Mouse (Mus musculus) liver, embryonic 16.5 days (tissue): ENCODE measurements around the gene Lamc1. TPM values are rescaled to one million over a fixed set of nuclear protein-coding genes. Genes with fewer than 3 reads are reported as not detected.
"Not testable (repeated sequence)": the region's sequence is repeated elsewhere in the genome, so short reads cannot be mapped to it uniquely, and the experiment has no call there.

Experiments used
- ATAC-seq: fragments of 200-750 bp; cut with Nextera tagmentation; 2 replicates; pipeline ENCODE4 v1.8.0; 2017; ENCODE audit warnings: low read depth, mild to moderate bottlenecking, moderate number of reproducible peaks, moderate library complexity
- H3K27ac ChIP-seq: fragments of 300-500 bp; sonication (generic); 2 replicates; pipeline ENCODE4 v1.5.1; 2014; ENCODE audit warnings: mild to moderate bottlenecking, low read length
- H3K27me3 ChIP-seq: fragments of 300-500 bp; sonication (generic); 2 replicates; pipeline ENCODE4 v1.6.1; 2014; ENCODE audit warnings: low read depth, low read length, mixed read lengths; ENCODE audit not compliant: control insufficient read depth, insufficient read depth
- H3K36me3 ChIP-seq: fragments of 300-500 bp; sonication (generic); 2 replicates; pipeline ENCODE4 v1.6.1; 2014; ENCODE audit warnings: mild to moderate bottlenecking; ENCODE audit not compliant: control insufficient read depth, insufficient read depth
- H3K4me1 ChIP-seq: fragments of 300-500 bp; sonication (generic); 2 replicates; pipeline ENCODE4 v1.6.1; 2014; ENCODE audit warnings: low read depth, low read length, mixed read lengths; ENCODE audit not compliant: control insufficient read depth
- H3K4me2 ChIP-seq: fragments of 300-500 bp; sonication (generic); 2 replicates; pipeline ENCODE4 v1.6.1; 2014; ENCODE audit warnings: low read depth, low read length, mixed read lengths
- H3K4me3 ChIP-seq: fragments of 300-500 bp; sonication (generic); 2 replicates; pipeline ENCODE4 v1.5.1; 2014; ENCODE audit warnings: low read depth, mild to moderate bottlenecking, low read length
- H3K9ac ChIP-seq: fragments of 300-500 bp; sonication (generic); 2 replicates; pipeline ENCODE4 v1.6.1; 2014; ENCODE audit warnings: low read depth, low read length
- H3K9me3 ChIP-seq: fragments of 300-500 bp; sonication (generic); replicated peaks from 2 replicates; pipeline ENCODE4 v1.6.1; 2016; ENCODE audit warnings: low read length; ENCODE audit not compliant: control insufficient read depth
- WGBS: fragments of 180-500 bp; shearing (Covaris S2); extraction: QIAGEN DNeasy Blood & Tissue Kit; methylation state at CpG from one replicate; pipeline ENCODE4 v1.1.7; 2014; ENCODE audit not compliant: insufficient replicate concordance; 5-methylcytosine and 5-hydroxymethylcytosine counted together
- polyA plus RNA-seq: library from polyadenylated mRNA; unstranded; fragments of >200 nt; fragmentation: Nextera tagmentation; extraction: Ambion mirVana; gene quantifications from 2 replicates; pipeline ENCODE4 v1.2.1, GENCODE M21; 2015

Lamc1 gene
- polyA plus RNA-seq, 1 experiment from 2014 or later = 8.9 TPM

DNA sequence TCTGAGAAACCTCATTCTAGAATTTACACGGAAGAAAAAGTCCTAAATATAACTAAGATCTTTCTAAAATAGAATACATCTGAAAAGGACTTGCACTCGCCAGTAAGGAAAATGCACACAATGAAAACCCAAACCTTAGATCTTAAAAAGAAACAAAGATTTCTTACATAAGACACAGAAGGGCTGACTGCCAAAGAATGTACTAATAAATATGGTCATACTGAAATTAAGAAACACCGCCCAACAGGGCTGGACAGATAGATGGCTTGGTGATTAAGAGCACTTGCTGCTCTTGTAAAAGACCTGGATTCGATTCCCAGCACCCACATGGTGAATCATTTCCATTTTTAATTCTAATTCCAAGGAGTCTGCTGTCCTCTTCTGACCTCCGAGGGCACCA, 22.4 kb downstream of the Lamc1 start:
- Histone ChIP-seq H3K27ac (no peak overlapping the region), H3K9ac (no peak overlapping the region), H3K4me1 (peaks cover 12% of the 10 kb centered on the region), H3K27me3 (no peaks in the 10 kb centered on the region), H3K4me3 (no peak overlapping the region), H3K4me2 (no peak overlapping the region), H3K9me3 (no peaks in the 10 kb centered on the region), H3K36me3 (0 out of 2 replicates have a peak, but pooled peaks cover 2% of the 10 kb centered on the region)
- no peak for ATAC-seq
- WGBS = 64% methylated on average over 5 of the region's 5 CpGs

DNA sequence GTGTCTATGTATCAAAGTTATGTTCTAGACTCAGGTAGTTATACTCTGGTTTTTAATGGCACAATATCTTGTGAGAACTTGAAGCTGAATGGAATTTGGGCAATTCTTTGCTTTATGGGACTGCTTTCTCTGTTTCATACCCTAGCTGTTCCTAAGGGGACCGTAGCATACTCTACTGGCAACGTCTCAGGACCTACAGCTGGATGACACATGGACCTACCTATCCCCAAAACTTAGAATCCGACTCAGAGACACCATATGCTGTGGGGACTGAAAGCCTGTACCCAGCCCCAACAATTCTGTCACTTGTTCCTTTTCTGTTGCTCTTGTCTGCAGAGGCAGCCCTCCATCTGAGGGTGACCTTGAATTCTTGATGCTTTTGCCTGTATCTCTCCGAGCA, 23.3 kb downstream of the Lamc1 start:
- H3K27me3 ChIP-seq = no peaks in the 10 kb centered on the region
- WGBS = 60% methylated on average over 4 of the region's 4 CpGs
- peak overlapping the region; percentile 10; the same call in 1 of the 2 replicates for H3K27ac ChIP-seq
- H3K9me3 ChIP-seq = no peaks in the 10 kb centered on the region
- H3K4me3 ChIP-seq = no peak overlapping the region
- no peak overlapping the region for H3K9ac ChIP-seq
- ATAC-seq = no peak
- peaks cover 12% of the 10 kb centered on the region for H3K4me1 ChIP-seq
- no peak overlapping the region for H3K4me2 ChIP-seq
- 0 out of 2 replicates have a peak, but pooled peaks cover 2% of the 10 kb centered on the region for H3K36me3 ChIP-seq

DNA sequence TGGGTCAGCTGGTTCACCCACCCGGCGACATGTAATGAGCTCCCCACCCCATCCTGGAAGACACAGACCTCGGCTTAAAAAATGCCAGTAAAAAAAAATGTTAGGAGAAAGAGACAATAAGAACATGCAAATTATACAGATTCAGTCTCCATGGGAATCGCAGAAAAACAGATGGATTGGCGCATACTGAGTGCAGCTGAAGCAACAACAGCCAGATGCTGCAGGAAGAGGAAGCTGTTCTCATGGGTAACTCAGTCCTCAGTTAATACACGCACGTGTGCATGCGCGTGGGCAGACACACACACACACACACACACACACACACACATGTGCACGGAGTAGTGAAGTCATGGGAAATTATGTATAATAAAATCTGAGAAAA, 23.7 kb downstream of the Lamc1 start:
- 0 out of 2 replicates have a peak, but pooled peaks cover 2% of the 10 kb centered on the region for H3K36me3 ChIP-seq
- H3K27me3 ChIP-seq = no peaks in the 10 kb centered on the region
- no peak overlapping the region for H3K4me3 ChIP-seq
- no peak overlapping the region for H3K9ac ChIP-seq
- ATAC-seq = no peak
- no peaks in the 10 kb centered on the region for H3K9me3 ChIP-seq
- 40% methylated on average over 10 of the region's 10 CpGs for WGBS
- peaks cover 12% of the 10 kb centered on the region for H3K4me1 ChIP-seq
- H3K4me2 ChIP-seq = no peak overlapping the region; the same call in 1 of the 2 replicates
- H3K27ac ChIP-seq = peak overlapping the region; percentile 62; the same call in 1 of the 2 replicates

DNA sequence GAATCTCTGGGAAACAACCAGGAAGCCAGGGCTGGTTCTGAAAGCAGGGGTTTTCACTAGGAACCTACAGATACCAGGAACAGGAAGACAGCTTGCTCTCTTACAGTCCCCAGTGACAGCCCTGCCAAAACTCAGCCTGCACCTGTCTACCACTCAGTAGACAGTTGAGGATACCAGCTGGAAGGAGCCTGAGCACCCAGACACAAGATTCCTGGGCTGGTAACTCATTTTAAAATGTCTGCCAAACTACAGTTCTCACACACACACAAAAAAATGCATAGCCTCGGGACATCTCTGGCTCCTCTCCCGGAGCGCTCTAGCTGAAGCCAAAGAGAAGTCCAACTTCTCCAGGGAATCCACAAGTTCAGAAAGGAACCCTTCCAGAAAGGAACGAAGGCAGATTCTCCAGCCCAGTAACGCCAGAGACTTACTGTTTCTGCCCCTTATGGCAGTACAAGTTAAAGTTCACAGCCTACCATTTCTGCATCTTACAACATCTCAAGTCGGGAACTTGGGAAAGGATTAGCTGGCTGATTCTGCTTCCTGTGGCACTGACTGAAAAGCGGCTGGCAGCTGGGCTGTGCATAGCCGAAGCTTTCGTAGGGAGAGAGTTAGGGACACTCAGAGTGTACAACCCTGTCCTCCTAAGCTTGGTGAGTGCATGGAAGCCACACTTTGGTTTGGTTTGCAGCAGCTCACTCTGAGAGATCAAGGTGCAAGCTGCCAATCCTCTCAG, 24.2 kb downstream of the Lamc1 start:
- Histone ChIP-seq H3K27me3 (no peaks in the 10 kb centered on the region), H3K9me3 (no peaks in the 10 kb centered on the region), H3K36me3 (0 out of 2 replicates have a peak, but pooled peaks cover 1% of the 10 kb centered on the region), H3K27ac (peak overlapping the region; percentile 62), H3K9ac (no peak overlapping the region), H3K4me2 (peak overlapping the region; percentile 14; the same call in 1 of the 2 replicates), H3K4me3 (no peak overlapping the region), H3K4me1 (peaks cover 12% of the 10 kb centered on the region)
- 65% methylated on average over 9 of the region's 9 CpGs for WGBS
- ATAC-seq = peak; percentile 21; the same call in 1 of the 2 replicates

DNA sequence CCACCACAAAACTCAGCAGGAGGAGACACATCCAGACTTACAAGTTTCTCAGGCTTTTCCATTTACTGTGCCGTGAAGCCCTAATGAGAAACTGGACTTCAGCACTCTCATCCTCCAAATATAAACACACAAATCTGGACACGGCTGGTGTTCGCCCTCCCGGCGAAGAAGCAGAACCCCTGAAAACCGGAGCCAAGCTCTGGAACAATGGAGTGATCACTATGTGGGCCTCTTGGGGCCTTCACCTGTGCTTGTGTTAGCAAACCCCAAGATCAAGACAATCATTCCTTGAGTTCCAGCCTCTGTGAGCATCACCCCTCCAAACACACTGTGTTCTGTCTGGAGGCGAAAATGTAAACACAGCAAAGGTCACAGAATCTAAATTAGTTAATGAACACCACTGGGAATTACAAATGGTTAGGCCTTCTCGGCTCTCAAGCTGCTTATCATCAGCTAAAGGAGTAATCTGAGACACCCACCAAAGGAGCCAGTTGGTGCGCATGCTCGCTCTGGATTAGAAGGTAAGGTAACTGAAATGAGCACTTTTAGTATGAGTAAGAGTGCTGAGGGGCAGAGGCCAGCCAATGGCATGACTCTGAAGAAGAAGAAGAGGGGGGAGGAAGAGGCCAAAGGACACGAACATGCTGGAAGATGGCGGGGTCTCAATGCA, 24.9 kb downstream of the Lamc1 start:
- H3K36me3 ChIP-seq = no peaks in the 10 kb centered on the region
- no peak overlapping the region for H3K9ac ChIP-seq
- WGBS = 47% methylated on average over 12 of the region's 12 CpGs
- no peak overlapping the region for H3K4me3 ChIP-seq
- peak overlapping the region; percentile 62 for H3K27ac ChIP-seq
- peak; percentile 55; the same call in 1 of the 2 replicates for ATAC-seq
- H3K4me2 ChIP-seq = peak overlapping the region; percentile 26; the same call in 1 of the 2 replicates
- no peaks in the 10 kb centered on the region for H3K9me3 ChIP-seq
- no peaks in the 10 kb centered on the region for H3K27me3 ChIP-seq
- H3K4me1 ChIP-seq = peaks cover 12% of the 10 kb centered on the region

DNA sequence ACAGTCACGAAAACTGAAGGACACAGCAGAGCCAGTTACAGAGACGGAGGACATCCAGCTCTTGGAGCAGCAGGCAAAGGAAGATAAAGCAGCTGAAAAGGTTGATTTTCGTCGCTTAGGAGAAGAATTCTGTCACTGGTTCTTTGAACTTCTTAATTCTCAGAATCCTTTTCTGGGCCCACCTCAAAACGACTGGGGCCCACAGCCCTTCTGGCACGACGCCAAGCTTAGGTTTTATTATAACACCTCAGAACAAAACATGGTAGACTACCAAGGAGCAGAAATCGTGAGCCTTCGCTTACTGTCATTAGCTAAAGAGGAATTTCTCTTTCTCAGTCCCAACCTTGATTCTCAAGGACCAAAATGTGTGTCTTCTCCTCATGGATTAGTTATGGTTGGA, 26.9 kb downstream of the Lamc1 start:
- not testable (repeated sequence) for H3K4me2 ChIP-seq, H3K27me3 ChIP-seq, H3K9ac ChIP-seq, H3K9me3 ChIP-seq, ATAC-seq, H3K27ac ChIP-seq, H3K36me3 ChIP-seq, H3K4me3 ChIP-seq
- 49% methylated on average over 9 of the region's 9 CpGs for WGBS
- H3K4me1 ChIP-seq = peaks cover 12% of the 10 kb centered on the region

DNA sequence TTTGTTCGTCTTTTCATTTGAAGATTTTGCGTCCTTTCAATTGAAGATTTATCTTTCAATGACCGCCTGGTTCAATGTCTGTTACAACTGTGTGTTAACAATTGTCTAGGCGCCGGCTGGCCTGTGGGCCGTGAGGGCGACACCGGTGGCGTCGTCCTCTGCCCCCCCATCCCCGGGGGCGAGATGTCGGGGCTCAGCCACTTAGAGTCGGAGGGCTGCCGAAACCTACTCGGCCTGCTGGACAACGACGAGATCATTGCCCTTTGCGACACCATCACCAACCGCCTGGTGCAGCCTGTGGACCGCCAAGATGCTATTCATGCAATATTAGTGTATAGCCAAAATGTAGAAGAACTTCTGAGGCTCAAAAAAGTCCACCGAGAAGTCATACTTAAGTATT, 27.3 kb downstream of the Lamc1 start:
- H3K4me3 ChIP-seq, H3K27me3 ChIP-seq, H3K9ac ChIP-seq, H3K36me3 ChIP-seq, H3K27ac ChIP-seq, ATAC-seq, H3K9me3 ChIP-seq, H3K4me2 ChIP-seq: not testable (repeated sequence)
- WGBS = 83% methylated on average over 22 of the region's 22 CpGs
- H3K4me1 ChIP-seq = peaks cover 12% of the 10 kb centered on the region

DNA sequence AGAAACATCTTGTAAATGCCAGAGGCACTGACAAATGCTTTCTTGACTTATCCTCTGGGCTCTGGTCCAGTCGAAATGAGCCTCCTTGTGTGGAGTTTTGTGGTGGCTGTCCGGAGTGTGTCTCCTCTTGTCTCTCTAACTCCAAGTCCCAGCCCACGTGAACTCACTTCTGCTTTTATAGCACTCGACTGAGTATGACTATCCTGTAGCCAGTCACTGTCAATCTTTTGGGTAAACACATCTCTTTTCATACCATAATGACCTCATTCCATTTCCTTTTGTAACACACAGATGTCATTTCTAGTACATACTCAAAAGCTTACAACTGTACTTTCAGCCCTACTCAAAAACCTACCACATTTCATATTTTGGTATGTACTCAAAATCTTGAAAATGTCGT, 33.1 kb downstream of the Lamc1 start:
- not testable (repeated sequence) for H3K27me3 ChIP-seq, H3K36me3 ChIP-seq, H3K27ac ChIP-seq, H3K4me1 ChIP-seq, H3K4me3 ChIP-seq, H3K9ac ChIP-seq, H3K9me3 ChIP-seq, ATAC-seq, H3K4me2 ChIP-seq
- WGBS = 22% methylated on average over 5 of the region's 5 CpGs

DNA sequence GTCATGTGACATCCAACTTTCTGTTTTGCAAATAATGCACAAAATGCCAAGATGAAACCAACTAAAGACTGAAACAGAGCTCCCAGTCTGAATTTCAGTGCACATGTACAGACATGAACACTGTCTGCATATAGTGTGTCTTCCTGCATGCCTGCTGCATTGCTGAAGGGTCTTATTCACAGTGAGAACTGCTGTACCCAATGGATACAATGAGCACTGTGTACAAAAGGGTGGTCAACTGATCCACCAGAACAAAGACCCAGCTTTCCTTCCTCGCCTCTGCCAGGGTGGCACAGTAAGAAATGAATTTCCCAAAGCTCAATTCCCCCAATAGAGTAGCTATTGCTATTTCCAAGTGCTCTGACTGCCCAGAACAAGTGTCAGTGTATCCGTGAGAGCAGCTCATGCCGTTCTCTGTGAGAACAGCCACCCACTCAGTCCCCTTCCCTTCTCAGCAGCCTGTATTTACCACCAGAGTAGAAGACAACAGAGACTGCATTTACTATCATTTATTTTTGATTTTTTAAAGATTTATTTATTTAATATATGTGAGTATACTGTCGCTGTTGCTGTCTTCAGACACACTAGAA, 34.7 kb downstream of the Lamc1 start:
- H3K27me3 ChIP-seq, H3K9me3 ChIP-seq, ATAC-seq, H3K4me3 ChIP-seq, H3K4me2 ChIP-seq, H3K4me1 ChIP-seq, H3K27ac ChIP-seq, H3K36me3 ChIP-seq, H3K9ac ChIP-seq: not testable (repeated sequence)
- 75% methylated on average over 4 of the region's 4 CpGs for WGBS
